Mouse (Mus musculus) liver (tissue): Measurements from ENCODE around the gene Tbl2.

Experiments used
- DNase-seq: peaks from one replicate; pipeline ENCODE4 v3.0.0-alpha.2; 2020; ENCODE audit warnings: mixed read lengths

Tbl2 gene

DNA sequence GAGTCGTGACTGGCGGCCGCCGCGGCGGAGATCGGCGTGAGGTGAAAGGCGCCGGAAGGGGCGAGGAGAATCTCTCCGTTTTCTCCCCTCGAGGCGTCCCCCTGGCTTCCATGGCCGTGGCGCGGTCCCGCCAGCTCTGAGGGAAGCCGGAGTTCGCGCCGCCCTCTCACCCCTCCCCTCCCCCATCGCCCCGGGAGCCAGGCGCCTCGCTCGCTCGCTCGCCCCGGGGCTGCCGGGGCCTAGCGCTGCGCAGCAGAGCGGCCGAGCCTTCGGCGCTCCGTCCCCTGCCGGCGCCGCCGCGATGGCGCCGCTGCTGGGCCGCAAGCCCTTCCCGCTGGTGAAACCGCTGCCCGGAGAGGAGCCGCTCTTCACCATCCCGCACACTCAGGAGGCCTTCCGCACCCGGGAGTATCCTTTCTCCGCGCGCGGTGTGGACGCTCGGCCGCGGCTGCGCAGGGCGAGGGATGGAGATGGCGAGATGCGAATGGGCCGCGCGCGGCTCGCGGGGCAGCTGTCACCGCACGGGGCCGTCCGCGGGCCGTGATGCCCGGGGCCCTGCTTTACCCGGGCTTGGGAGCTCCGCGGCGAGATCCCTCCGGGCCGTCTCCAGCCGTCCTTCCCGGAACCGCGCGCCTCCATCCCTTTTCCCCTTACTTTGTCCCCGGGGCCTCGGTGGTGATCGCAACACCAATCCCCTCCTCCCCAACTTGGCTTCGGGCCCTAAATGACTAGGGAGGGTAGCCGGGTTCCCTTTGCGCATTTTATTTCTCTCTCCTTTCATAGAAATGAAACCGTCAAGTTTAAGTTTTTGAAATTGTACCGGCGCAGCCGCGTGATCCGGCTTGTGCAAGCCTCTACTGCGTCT lies 38.1 kb downstream of the Tbl2 start:
- peak; percentile 85 for DNase-seq

DNA sequence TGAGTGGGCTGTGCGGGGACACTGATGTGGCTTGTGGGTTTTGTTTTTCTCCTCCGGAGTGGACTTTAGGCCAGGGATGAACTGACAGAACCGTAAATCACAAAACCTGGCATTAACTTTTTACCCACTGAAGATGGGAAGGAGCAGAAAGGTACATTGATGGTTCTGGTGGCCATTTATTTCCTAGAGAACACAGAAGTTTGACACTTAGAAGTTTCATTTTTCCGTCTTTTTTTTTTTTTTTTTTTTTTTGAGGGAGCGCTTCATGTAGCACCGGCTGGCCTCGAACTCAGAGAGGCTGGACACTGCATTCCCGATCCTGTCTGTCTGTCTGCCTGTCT lies 38.7 kb downstream of the Tbl2 start:
- DNase-seq: no peak

GRCm38 (mm10) chr5:135189281-135190022 lies 40.0 kb downstream of the Tbl2 start:
- no peak for DNase-seq

- DNase-seq: peak; percentile 64
These were observed 42.2 kb downstream of the Tbl2 start for GRCm38 (mm10) chr5:135191620-135192019.

DNA sequence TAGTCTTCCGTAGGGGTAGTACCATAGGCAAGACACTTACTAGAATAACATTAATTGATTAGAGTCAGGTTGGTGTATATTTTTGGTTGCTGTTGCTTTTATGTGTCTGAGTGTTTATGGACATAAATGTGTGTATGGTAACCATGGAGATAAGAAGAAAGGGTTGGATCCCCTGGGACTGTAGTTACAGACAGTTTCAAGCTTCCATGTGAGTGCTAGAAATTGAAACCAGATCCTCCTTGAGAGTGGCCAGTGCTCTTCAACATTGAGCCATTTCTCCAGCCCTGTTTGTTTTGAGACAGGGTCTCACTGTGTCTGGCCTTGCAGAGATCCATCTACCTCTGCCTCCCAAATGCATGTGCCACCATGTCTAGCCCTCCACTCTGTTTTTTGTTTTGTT lies 43.0 kb downstream of the Tbl2 start:
- no peak for DNase-seq

DNA sequence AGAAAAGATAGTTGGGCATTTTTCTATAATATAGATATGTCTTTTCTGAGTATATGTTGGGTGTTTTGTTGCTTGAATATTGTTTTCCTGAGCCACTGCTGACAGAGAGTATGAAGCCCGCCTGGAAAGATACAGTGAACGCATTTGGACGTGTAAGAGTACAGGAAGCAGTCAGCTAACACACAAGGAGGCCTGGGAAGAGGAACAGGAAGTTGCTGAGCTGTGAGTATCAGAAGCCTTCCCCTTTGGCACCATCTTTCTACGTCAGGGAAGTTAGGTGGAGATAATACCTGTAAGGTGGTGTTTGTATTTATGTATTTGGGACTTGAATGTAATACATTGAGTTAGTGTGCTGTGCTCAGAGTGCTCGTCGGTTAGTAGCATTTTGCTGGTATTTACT lies 46.9 kb downstream of the Tbl2 start:
- DNase-seq: no peak

DNA sequence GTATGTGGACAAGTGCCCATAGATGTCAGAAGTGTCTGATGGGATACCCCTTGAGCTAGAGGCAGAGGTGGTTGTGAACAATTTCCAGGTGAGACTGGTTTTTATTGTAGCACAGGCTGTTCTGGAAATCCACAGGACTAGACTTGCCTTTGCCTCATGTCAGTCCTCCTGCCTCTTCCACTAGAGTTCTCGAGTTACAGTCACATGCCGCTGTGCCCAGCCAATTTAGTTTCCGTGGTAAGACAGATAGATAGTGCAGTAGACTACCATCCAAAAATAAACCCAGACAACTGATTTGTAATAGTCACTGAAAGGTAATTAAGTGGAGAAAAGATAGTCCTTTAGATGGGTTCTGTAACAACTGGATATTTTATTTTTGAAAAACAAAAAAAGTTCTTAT lies 53.3 kb downstream of the Tbl2 start:
- no peak for DNase-seq

DNA sequence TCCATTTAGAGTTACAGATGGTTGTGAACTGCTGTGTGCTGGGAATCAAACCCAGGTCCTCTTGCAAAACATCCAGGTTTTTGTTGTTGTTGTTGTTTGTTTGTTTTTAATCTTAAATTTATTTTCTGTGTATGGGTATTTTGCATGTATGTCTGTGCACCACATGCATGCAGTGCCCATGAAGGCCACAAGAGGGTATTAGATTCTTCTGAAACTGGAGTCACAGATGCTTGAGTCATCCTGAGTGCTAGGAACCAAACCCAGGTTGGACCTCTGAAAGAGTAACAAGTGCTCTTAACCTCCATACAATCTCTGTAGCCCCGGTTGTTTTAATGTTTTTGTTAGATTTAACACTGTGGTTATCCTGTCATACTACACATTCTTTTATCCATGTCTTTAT lies 58.7 kb downstream of the Tbl2 start:
- DNase-seq: no peak
